Mouse (Mus musculus) left cerebral cortex, adult 2 months (tissue): Measurements from ENCODE around the gene Zfp11. TPM values are rescaled to one million over a fixed set of nuclear protein-coding genes. Genes with fewer than 3 reads are reported as not detected.
"Not testable (repeated sequence)": the region's sequence is repeated elsewhere in the genome, so short reads cannot be mapped to it uniquely, and the experiment has no call there.

Source experiments
- DNase-seq, 2 experiments: peaks; one replicate each; pipeline ENCODE4 v3.0.0; 2021 to 2022; ENCODE audit warnings: low spot score in 2 of 2, mixed read lengths in 1 of 2; ENCODE audit errors: extremely low spot score in 1 of 2
- H3K27ac ChIP-seq: fragments of 200-600 bp; 2 replicates; pipeline ENCODE4 v1.8.1; 2022
- H3K4me3 ChIP-seq: fragments of 200-600 bp; 2 replicates; pipeline ENCODE4 v1.8.1; 2022
- CTCF ChIP-seq: fragments of 200-600 bp; IDR thresholded peaks from 2 replicates; pipeline ENCODE4 v1.8.1; 2022; ENCODE audit warnings: antibody characterized with exemption, mild to moderate bottlenecking, moderate library complexity
- intact Hi-C: fragments of 180-260 bp; cut with DNase I; formaldehyde crosslinking; loops from one replicate; pipeline ENCODE4 v1.15.1; 2025
- total RNA-seq, 2 experiments: library from RNA; stranded (reverse); gene quantifications; 2 replicates each; pipeline ENCODE4 v1.2.3; 2021

Gene Zfp11
- total RNA-seq, 2 experiments from 2014 or later, result 6.8 to 6.9 TPM

GRCm38 (mm10) chr5:129666271-129666909 is 3.5 kb downstream of the Zfp11 start:
- intact Hi-C loops, result no loop called here
- Histone ChIP-seq H3K4me3 (0 out of 2 replicates have a peak overlapping the region, but pooled peaks have one; percentile 9), H3K27ac (peak overlapping the region; percentile 38; the same call in 1 of the 2 replicates)
- peak in 1 of 2 experiments; percentile 15 for DNase-seq
- TF ChIP-seq CTCF, result no peak

GRCm38 (mm10) chr5:129664090-129664489 is 5.8 kb downstream of the Zfp11 start:
- no peak overlapping the region for H3K27ac ChIP-seq
- no peak overlapping the region for H3K4me3 ChIP-seq
- DNase-seq, result no peak
- TF ChIP-seq CTCF, result no peak
- intact Hi-C loops, result no loop called here

GRCm38 (mm10) chr5:129657931-129658330 is 12.0 kb downstream of the Zfp11 start:
- intact Hi-C loops, result no loop called here
- no peak for DNase-seq
- TF ChIP-seq CTCF, result no peak
- Histone ChIP-seq H3K4me3 (no peak overlapping the region), H3K27ac (no peak overlapping the region)

GRCm38 (mm10) chr5:129657016-129657415 is 12.9 kb downstream of the Zfp11 start:
- intact Hi-C loops, result no loop called here
- H3K27ac ChIP-seq, result no peak overlapping the region
- H3K4me3 ChIP-seq, result no peak overlapping the region
- TF ChIP-seq CTCF, result no peak
- DNase-seq, result no peak

GRCm38 (mm10) chr5:129650858-129651257 is 19.0 kb downstream of the Zfp11 start:
- TF ChIP-seq CTCF, result no peak
- intact Hi-C loops, result no loop called here
- no peak for DNase-seq

GRCm38 (mm10) chr5:129632270-129633250 is 37.3 kb downstream of the Zfp11 start:
- intact Hi-C loops, H3K27ac ChIP-seq, DNase-seq, H3K4me3 ChIP-seq: not testable (repeated sequence)

More at GRCm38 (mm10) chr5:129650858-129651257, 19.0 kb downstream of the Zfp11 start:
- Histone ChIP-seq H3K27ac (no peak overlapping the region), H3K4me3 (no peak overlapping the region)

GRCm38 (mm10) chr5:129626586-129626985 is 43.3 kb downstream of the Zfp11 start:
- H3K4me3 ChIP-seq, intact Hi-C loops, DNase-seq, H3K27ac ChIP-seq: not testable (repeated sequence)

- no peak for TF ChIP-seq CTCF
- intact Hi-C loops, result no loop called here
- no peak for DNase-seq
- Histone ChIP-seq H3K27ac (no peak overlapping the region), H3K4me3 (no peak overlapping the region)
Observed at GRCm38 (mm10) chr5:129626099-129626498, 43.8 kb downstream of the Zfp11 start.

- no peak overlapping the region for H3K4me3 ChIP-seq
- no peak for DNase-seq
- intact Hi-C loops, result no loop called here
- H3K27ac ChIP-seq, result no peak overlapping the region
- TF ChIP-seq CTCF, result no peak
Observed at GRCm38 (mm10) chr5:129621361-129621760, 48.5 kb downstream of the Zfp11 start.

- peak; percentile 31 for TF ChIP-seq CTCF
Observed at GRCm38 (mm10) chr5:129620600-129620999, 49.3 kb downstream of the Zfp11 start.

GRCm38 (mm10) chr5:129611060-129611459 is 58.8 kb downstream of the Zfp11 start:
- peak; percentile 68 to 78 for DNase-seq
- Histone ChIP-seq H3K4me3 (no peak overlapping the region), H3K27ac (no peak overlapping the region)
- intact Hi-C loops, result loop anchor here (2.0 to 5.0 kb wide), 2 partner anchors 108 to 131 kb away; no protein-coding TSS in a partner anchor
- TF ChIP-seq CTCF, result peak; percentile 84

More at GRCm38 (mm10) chr5:129620600-129620999, 49.3 kb downstream of the Zfp11 start:
- intact Hi-C loops, H3K27ac ChIP-seq, H3K4me3 ChIP-seq, DNase-seq: not testable (repeated sequence)

GRCm38 (mm10) chr5:129607476-129607875 is 62.4 kb downstream of the Zfp11 start:
- intact Hi-C loops, result no loop called here
- TF ChIP-seq CTCF, result no peak
- no peak for DNase-seq
- Histone ChIP-seq H3K27ac (no peak overlapping the region), H3K4me3 (no peak overlapping the region)

Other genes with a start within 250 kb of the Zfp11 start
- 100 to 1,000 TPM; 108 to 118 TPM for gene Sfswap, start 168.9 kb downstream of the Zfp11 start, total RNA-seq
- 100 to 1,000 TPM; 107 to 113 TPM for gene Mmp17, start 85.9 kb downstream of the Zfp11 start, total RNA-seq
- gene Sept14, start 38.4 kb upstream of the Zfp11 start, total RNA-seq, result not detected
- gene Mrps17, start 45.4 kb upstream of the Zfp11 start, total RNA-seq, result 10 to 100 TPM; 78.0 to 87.8 TPM
- gene Nipsnap2, start 55.0 kb upstream of the Zfp11 start, total RNA-seq, result 10 to 100 TPM; 72.4 to 72.6 TPM
- 10 to 100 TPM; 19.9 to 20.2 TPM for gene Psph, start 117.3 kb upstream of the Zfp11 start, total RNA-seq
- 10 to 100 TPM; 20.2 to 20.8 TPM for gene Sumf2, start 176.9 kb upstream of the Zfp11 start, total RNA-seq
- gene Chchd2, start 217.4 kb upstream of the Zfp11 start, total RNA-seq, result 100 to 1,000 TPM; 429 to 443 TPM
- 1 to 10 TPM; 4.9 to 6.2 TPM for gene Zbed5, start 225.6 kb upstream of the Zfp11 start, total RNA-seq
- 10 to 100 TPM; 14.5 to 16.8 TPM for gene Phkg1, start 228.4 kb upstream of the Zfp11 start, total RNA-seq
- 1 to 10 TPM in 1 of 2 experiments, under 1 TPM in 1; 0.61 to 3.1 TPM for gene Nupr1l, start 238.4 kb upstream of the Zfp11 start, total RNA-seq